9 mouse cellular contexts compared by ENCODE assay signal in genomic region chr9:123481136-123481535, GRCm38 (mm10). TPM values are rescaled to one million over a fixed set of nuclear protein-coding genes. Genes with fewer than 3 reads are reported as not detected.
DNase-seq lines count a peak whose midpoint lies in the region; ATAC-seq lines count a peak whose summit lies in the region.
"Had no signal": no experiment of that assay in that cellular context is flagged by ENCODE, and none has a peak within 500 bp of the region (broad histone marks: within the 10 kb centered on the region; RNA-seq: fewer than 3 reads in every experiment).

No protein-coding gene starts in this region.

- peaks cover 64% of the 10 kb centered on the region for H3K36me3 ChIP-seq in midbrain, embryonic 10.5 days
- H3K36me3 ChIP-seq in midbrain, embryonic 16.5 days (ENCODE audit: control insufficient read depth, insufficient read depth, low read length) = no peaks in the 10 kb centered on the region
- peaks cover 2% of the 10 kb centered on the region; the same call in 1 of the 2 replicates for H3K36me3 ChIP-seq in forebrain, embryonic 11.5 days (ENCODE audit: control insufficient read depth, insufficient read depth, low read length)
- peaks cover 17% of the 10 kb centered on the region; the same call in 1 of the 2 replicates for H3K36me3 ChIP-seq in limb, embryonic 15.5 days
- peaks cover 16% of the 10 kb centered on the region for H3K36me3 ChIP-seq in stomach, embryonic 14.5 days (ENCODE audit: control insufficient read depth, insufficient read depth, low read length)

- intact Hi-C loops in left cerebral cortex, postnatal 10 days (cut with DNase I) = no loop called here

- no peaks in the 10 kb centered on the region; the same call in 1 of the 2 replicates for H3K27me3 ChIP-seq in midbrain, embryonic 10.5 days (ENCODE audit: low read depth, poor library complexity, severe bottlenecking)
- no peaks in the 10 kb centered on the region for H3K27me3 ChIP-seq in midbrain, embryonic 16.5 days (ENCODE audit: control insufficient read depth, insufficient read depth, low read depth, low read length)
- no peaks in the 10 kb centered on the region for H3K27me3 ChIP-seq in forebrain, embryonic 11.5 days (ENCODE audit: control insufficient read depth, insufficient read depth, low read length)
- no peaks in the 10 kb centered on the region for H3K27me3 ChIP-seq in limb, embryonic 15.5 days
- H3K27me3 ChIP-seq in stomach, embryonic 14.5 days (ENCODE audit: control insufficient read depth, insufficient read depth, low read length) = no peaks in the 10 kb centered on the region

- H3K9me3 ChIP-seq in midbrain, embryonic 10.5 days (replicated peaks) = no peaks in the 10 kb centered on the region; the same call in 1 of the 2 replicates
- H3K9me3 ChIP-seq in midbrain, embryonic 16.5 days (replicated peaks; ENCODE audit: control insufficient read depth, low read length, poor library complexity, severe bottlenecking) = no peaks in the 10 kb centered on the region
- H3K9me3 ChIP-seq in forebrain, embryonic 11.5 days (ENCODE audit: control insufficient read depth, low read length) = no peaks in the 10 kb centered on the region
- H3K9me3 ChIP-seq in limb, embryonic 15.5 days = no peaks in the 10 kb centered on the region
- no peaks in the 10 kb centered on the region for H3K9me3 ChIP-seq in stomach, embryonic 14.5 days (ENCODE audit: control insufficient read depth, low read depth, low read length)

- no peak overlapping the region for H3K4me2 ChIP-seq in midbrain, embryonic 16.5 days (ENCODE audit: low read length)
- peak overlapping the region; percentile 55 for H3K4me2 ChIP-seq in forebrain, embryonic 11.5 days (ENCODE audit: low read depth, low read length, severe bottlenecking)
- H3K4me2 ChIP-seq in limb, embryonic 15.5 days = peak overlapping the region; percentile 77
- peak overlapping the region; percentile 98 for H3K4me2 ChIP-seq in stomach, embryonic 14.5 days (replicated peaks; ENCODE audit: low read depth, low read length)

- peak overlapping the region; percentile 73 for H3K4me3 ChIP-seq in midbrain, embryonic 10.5 days
- no peak overlapping the region for H3K4me3 ChIP-seq in midbrain, embryonic 16.5 days (ENCODE audit: low read depth, low read length)
- H3K4me3 ChIP-seq in forebrain, embryonic 11.5 days (ENCODE audit: low read depth, low read length) = peak overlapping the region; percentile 42; the same call in 1 of the 2 replicates
- H3K4me3 ChIP-seq in limb, embryonic 15.5 days = peak overlapping the region; percentile 74
- peak overlapping the region; percentile 68 for H3K4me3 ChIP-seq in stomach, embryonic 14.5 days (ENCODE audit: low read depth, low read length)

- H3K4me1 ChIP-seq in midbrain, embryonic 10.5 days = peaks cover 64% of the 10 kb centered on the region
- H3K4me1 ChIP-seq in midbrain, embryonic 16.5 days (ENCODE audit: control insufficient read depth, insufficient read depth, low read length) = peaks cover 6% of the 10 kb centered on the region
- peaks cover 20% of the 10 kb centered on the region for H3K4me1 ChIP-seq in forebrain, embryonic 11.5 days (replicated peaks; ENCODE audit: control insufficient read depth, insufficient read depth, low read length)
- H3K4me1 ChIP-seq in limb, embryonic 15.5 days = peaks cover 54% of the 10 kb centered on the region
- peaks cover 44% of the 10 kb centered on the region for H3K4me1 ChIP-seq in stomach, embryonic 14.5 days (ENCODE audit: control insufficient read depth, insufficient read depth, low read length)

- WGBS in midbrain, embryonic 10.5 days = 83% methylated on average over 7 of the region's 7 CpGs
- WGBS in midbrain, embryonic 16.5 days = 81% methylated on average over 7 of the region's 7 CpGs
- WGBS in forebrain, embryonic 11.5 days = 85% methylated on average over 7 of the region's 7 CpGs
- WGBS in limb, embryonic 15.5 days = 44% methylated on average over 7 of the region's 7 CpGs
- WGBS in stomach, embryonic 14.5 days = 45% methylated on average over 7 of the region's 7 CpGs

- no peak overlapping the region for H3K9ac ChIP-seq in midbrain, embryonic 16.5 days (ENCODE audit: low read depth, low read length)
- H3K9ac ChIP-seq in forebrain, embryonic 11.5 days (ENCODE audit: low read length) = no peak overlapping the region
- no peak overlapping the region for H3K9ac ChIP-seq in limb, embryonic 15.5 days
- H3K9ac ChIP-seq in stomach, embryonic 14.5 days (replicated peaks; ENCODE audit: low read depth, low read length) = no peak overlapping the region

- no peak for ATAC-seq in midbrain, embryonic 16.5 days
- no peak for ATAC-seq in forebrain, embryonic 11.5 days (replicated peaks; ENCODE audit: low FRiP score)
- no peak for ATAC-seq in limb, embryonic 15.5 days (ENCODE audit: insufficient number of reproducible peaks, low FRiP score, low TSS enrichment, low read depth)
- peak; percentile 21; the same call in 1 of the 2 replicates for ATAC-seq in stomach, embryonic 14.5 days (ENCODE audit: insufficient number of reproducible peaks, insufficient read depth, low FRiP score, low read depth)
- ATAC-seq: inflammation-experienced regulatory T-cells, adult 6 months had no signal

- H3K27ac ChIP-seq in midbrain, embryonic 10.5 days (replicated peaks) = no peak overlapping the region
- H3K27ac ChIP-seq in midbrain, embryonic 16.5 days (ENCODE audit: low read length) = no peak overlapping the region
- H3K27ac ChIP-seq in forebrain, embryonic 11.5 days (ENCODE audit: low read depth, low read length) = no peak overlapping the region
- H3K27ac ChIP-seq in limb, embryonic 15.5 days = no peak overlapping the region
- no peak overlapping the region for H3K27ac ChIP-seq in stomach, embryonic 14.5 days (ENCODE audit: low read length)

- no peak for DNase-seq in midbrain, embryonic 10.5 days (ENCODE audit: low spot score)
- DNase-seq in forebrain, embryonic 11.5 days (ENCODE audit: low spot score) = no peak
- no peak for DNase-seq in layer of hippocampus, adult 11-12 months (ENCODE audit: low spot score)
- DNase-seq in T-cell, adult 2 months (ENCODE audit: low spot score) = no peak
- DNase-seq in left cerebral cortex, postnatal 10 days (ENCODE audit: extremely low spot score in 1 of 2, low spot score in 2 of 2) = no peak

RNA-seq across cellular contexts. Expression of gene Limd1, which starts 2.6 kb away (rescaled TPM):
- polyA plus RNA-seq in midbrain, embryonic 10.5 days (2016; fragmentation: Nextera tagmentation; extraction: Ambion mirVana) = 50.1 and 51.6 TPM in 2 replicates
- polyA plus RNA-seq in midbrain, embryonic 16.5 days (2015; fragmentation: Nextera tagmentation; extraction: Ambion mirVana) = 10.2 and 10.6 TPM in 2 replicates
- 52.3 and 56.6 TPM in 2 replicates for polyA plus RNA-seq in forebrain, embryonic 11.5 days (2014; fragmentation: Nextera tagmentation; extraction: Ambion mirVana)
- polyA plus RNA-seq in limb, embryonic 15.5 days (2015; fragmentation: Nextera tagmentation; extraction: Ambion mirVana) = 53.3 and 53.7 TPM in 2 replicates
- 56.3 and 61.0 TPM in 2 replicates for polyA plus RNA-seq in stomach, embryonic 14.5 days (2014; fragmentation: Nextera tagmentation; extraction: Ambion mirVana)
- total RNA-seq in left cerebral cortex, postnatal 10 days (2021) = 10 to 100 TPM in 1 of 2 experiments, 1 to 10 TPM in 1; 9.9 to 10.1 TPM

RNA-seq across cellular contexts. Expression of gene Sacm1l, which starts 48.4 kb away (rescaled TPM):
- 44.0 and 47.1 TPM in 2 replicates for polyA plus RNA-seq in midbrain, embryonic 10.5 days (2016; fragmentation: Nextera tagmentation; extraction: Ambion mirVana)
- polyA plus RNA-seq in midbrain, embryonic 16.5 days (2015; fragmentation: Nextera tagmentation; extraction: Ambion mirVana) = 53.8 and 55.9 TPM in 2 replicates
- polyA plus RNA-seq in forebrain, embryonic 11.5 days (2014; fragmentation: Nextera tagmentation; extraction: Ambion mirVana) = 44.6 and 46.4 TPM in 2 replicates
- polyA plus RNA-seq in limb, embryonic 15.5 days (2015; fragmentation: Nextera tagmentation; extraction: Ambion mirVana) = 51.9 and 55.8 TPM in 2 replicates
- polyA plus RNA-seq in stomach, embryonic 14.5 days (2014; fragmentation: Nextera tagmentation; extraction: Ambion mirVana) = 51.7 and 53.8 TPM in 2 replicates
- total RNA-seq in left cerebral cortex, postnatal 10 days (2021) = 10 to 100 TPM; 42.4 to 46.1 TPM
